Mouse (Mus musculus): ENCODE results near the gene Evi2b. TPM values are rescaled to one million over a fixed set of nuclear protein-coding genes. Genes with fewer than 3 reads are reported as not detected.

The Evi2b gene
- total and polyA plus RNA-seq, 3 experiments = 12.0 to 105 (median 40.5) TPM

DNA sequence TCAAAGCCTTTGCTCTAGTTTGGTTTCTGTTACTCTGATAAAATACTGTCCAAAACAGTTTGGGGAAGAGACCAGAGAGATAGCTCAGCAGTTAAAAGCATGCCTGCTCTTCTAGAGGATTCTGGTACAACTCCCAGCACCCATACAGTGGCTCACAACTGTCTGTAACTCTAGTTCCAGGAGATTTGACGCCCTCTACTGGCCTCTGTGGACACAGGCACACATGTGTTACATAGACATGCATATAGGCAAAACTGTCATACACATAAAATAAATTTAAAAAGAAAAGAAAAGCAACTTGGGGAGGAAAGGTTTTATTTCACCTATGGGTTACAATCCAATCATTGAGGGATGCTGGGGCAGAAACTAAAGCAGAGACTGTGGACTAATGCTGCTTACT lies 43.4 kb upstream of the Evi2b start:
- dilution Hi-C loops (cut with MboI; ENCODE audit: extremely low pct_ligation_motif_present, extremely low pct_unique_long_range_greater_than_20kb, low sequenced_read_pairs) (no loop called here), in situ Hi-C loops (cut with MboI; ENCODE audit: low pct_ligation_motif_present, low pct_unique_long_range_greater_than_20kb, low sequenced_read_pairs) (no loop called here)
- H3K36me3 ChIP-seq (replicated peaks in 1 of 2; ENCODE audit: control insufficient read depth in 1 of 2, insufficient read depth in 1 of 2, low read length in 1 of 2) = peaks cover 42 to 79% of the 10 kb centered on the region in 2 experiments
- peaks cover 3% of the 10 kb centered on the region for H3K9me3 ChIP-seq (replicated peaks; ENCODE audit: low read length)
- no peak overlapping the region for H3K4me3 ChIP-seq (replicated peaks in 1 of 3; ENCODE audit: low read depth in 2 of 3, low read length in 2 of 3, poor library complexity in 1 of 3)
- peaks cover 5 to 39% of the 10 kb centered on the region in 2 experiments for H3K4me1 ChIP-seq (ENCODE audit: control insufficient read depth in 1 of 2, insufficient read depth in 2 of 2)
- no peaks in the 10 kb centered on the region for H3K27me3 ChIP-seq (replicated peaks)
- H3K9ac ChIP-seq (ENCODE audit: insufficient read depth, low read depth) = no peak overlapping the region
- no peak for DNase-seq (ENCODE audit: extremely low read depth)
- no peak overlapping the region for H3K4me2 ChIP-seq (ENCODE audit: insufficient read depth, low read depth, poor library complexity, severe bottlenecking)
- peak; percentile 24 for TF ChIP-seq RAD21 (IDR thresholded peaks at IDR 0.05; ENCODE audit: low read depth, low read length)
- TF ChIP-seq EP300 (IDR thresholded peaks at IDR 0.05; ENCODE audit: low read length) = no peak
- peak in 1 of 2 experiments; percentile 36; a peak in 2 of 4 replicates for TF ChIP-seq CTCF (conservative IDR thresholded peaks at IDR 0.05 in 1 of 2, IDR thresholded peaks at IDR 0.05 in 1 of 2; ENCODE audit: low read depth in 2 of 2, low read length in 2 of 2)
- TF ChIP-seq PAX5 (IDR thresholded peaks at IDR 0.05; ENCODE audit: low read length) = no peak
- TF ChIP-seq JUND (conservative IDR thresholded peaks at IDR 0.05; ENCODE audit: low read depth, low read length) = no peak
- TF ChIP-seq SMC3 (IDR thresholded peaks at IDR 0.05; ENCODE audit: low read depth, low read length) = peak; percentile 15; the same call in 1 of the 2 replicates
- H3K79me2 ChIP-seq (replicated peaks; ENCODE audit: control insufficient read depth, extremely low read depth, insufficient read depth, poor library complexity, severe bottlenecking) = no peaks in the 10 kb centered on the region
- no peak overlapping the region for H3K27ac ChIP-seq (ENCODE audit: insufficient read depth, low read depth)

DNA sequence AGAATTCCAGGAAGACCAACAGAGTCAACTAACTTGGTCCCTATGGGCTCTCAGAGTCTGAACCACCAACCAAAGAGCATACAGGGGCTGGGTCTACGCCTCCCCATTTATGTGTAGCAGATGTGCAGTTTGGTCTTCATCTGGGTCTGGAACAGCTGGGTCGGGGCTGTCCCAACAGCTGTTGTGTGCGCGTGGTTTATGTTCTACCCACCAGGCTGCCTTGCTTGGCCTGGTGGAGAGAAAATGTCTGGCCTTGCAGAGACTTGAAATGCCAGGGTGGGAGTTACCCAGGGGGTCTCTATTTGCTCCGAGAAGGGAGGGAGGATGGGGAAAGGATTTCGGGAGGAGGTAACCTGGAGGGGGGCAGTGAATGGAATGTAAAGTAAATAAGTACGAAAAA lies 39.9 kb upstream of the Evi2b start:
- Histone ChIP-seq H3K36me3 (replicated peaks in 1 of 2; ENCODE audit: control insufficient read depth in 1 of 2, insufficient read depth in 1 of 2, low read length in 1 of 2) (peaks cover 48 to 82% of the 10 kb centered on the region in 2 experiments), H3K4me1 (ENCODE audit: control insufficient read depth in 1 of 2, insufficient read depth in 2 of 2) (peaks cover 5 to 17% of the 10 kb centered on the region in 2 experiments), H3K4me3 (replicated peaks in 1 of 3; ENCODE audit: low read depth in 2 of 3, low read length in 2 of 3, poor library complexity in 1 of 3) (no peak overlapping the region), H3K79me2 (replicated peaks; ENCODE audit: control insufficient read depth, extremely low read depth, insufficient read depth, poor library complexity, severe bottlenecking) (no peaks in the 10 kb centered on the region), H3K4me2 (ENCODE audit: insufficient read depth, low read depth, poor library complexity, severe bottlenecking) (no peak overlapping the region), H3K27ac (ENCODE audit: insufficient read depth, low read depth) (no peak overlapping the region), H3K9me3 (replicated peaks; ENCODE audit: low read length) (peaks cover 3% of the 10 kb centered on the region), H3K27me3 (replicated peaks) (no peaks in the 10 kb centered on the region), H3K9ac (ENCODE audit: insufficient read depth, low read depth) (no peak overlapping the region)
- DNase-seq (ENCODE audit: extremely low read depth) = no peak
- TF ChIP-seq MXI1 (IDR thresholded peaks at IDR 0.05; ENCODE audit: low read depth, low read length) (no peak), E2F4 (IDR thresholded peaks at IDR 0.05; ENCODE audit: insufficient replicate concordance, low read depth, low read length) (no peak), BHLHE40 (IDR thresholded peaks at IDR 0.05; ENCODE audit: low read depth, low read length) (0 out of 2 replicates have a peak, but pooled peaks have one; percentile 7), TCF12 (IDR thresholded peaks at IDR 0.05; ENCODE audit: low read depth, low read length) (0 out of 2 replicates have a peak, but pooled peaks have one; percentile 47), ETS1 (conservative IDR thresholded peaks at IDR 0.05; ENCODE audit: low read depth, low read length) (peak; percentile 59)
- dilution Hi-C loops (cut with MboI; ENCODE audit: extremely low pct_ligation_motif_present, extremely low pct_unique_long_range_greater_than_20kb, low sequenced_read_pairs) (no loop called here), in situ Hi-C loops (cut with MboI; ENCODE audit: low pct_ligation_motif_present, low pct_unique_long_range_greater_than_20kb, low sequenced_read_pairs) (no loop called here)

DNA sequence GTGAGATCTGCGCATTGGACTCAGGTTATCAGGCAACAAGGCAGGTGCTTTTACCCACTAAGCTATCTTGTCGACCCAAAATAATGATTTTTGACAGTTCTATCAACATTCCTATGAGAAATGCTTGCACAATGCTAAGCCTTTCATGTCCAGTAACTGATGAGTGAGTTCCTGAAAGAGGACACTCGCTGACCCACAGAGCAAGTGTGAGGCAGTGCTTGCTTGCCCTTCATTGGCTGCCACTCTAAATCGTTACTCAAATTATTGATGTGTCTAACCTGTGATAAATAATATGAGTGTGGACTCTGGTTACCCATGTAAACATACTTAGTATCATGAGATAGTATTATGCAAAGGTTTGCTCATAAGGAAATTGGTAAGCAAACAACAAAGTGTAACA lies 37.0 kb upstream of the Evi2b start:
- H3K79me2 ChIP-seq (replicated peaks; ENCODE audit: control insufficient read depth, extremely low read depth, insufficient read depth, poor library complexity, severe bottlenecking) = no peaks in the 10 kb centered on the region
- H3K4me1 ChIP-seq (ENCODE audit: control insufficient read depth in 1 of 2, insufficient read depth in 2 of 2) = peaks cover 5 to 17% of the 10 kb centered on the region in 2 experiments
- H3K9ac ChIP-seq (ENCODE audit: insufficient read depth, low read depth) = no peak overlapping the region
- H3K4me2 ChIP-seq (ENCODE audit: insufficient read depth, low read depth, poor library complexity, severe bottlenecking) = no peak overlapping the region
- no peaks in the 10 kb centered on the region for H3K27me3 ChIP-seq (replicated peaks)
- H3K9me3 ChIP-seq (replicated peaks; ENCODE audit: low read length) = no peaks in the 10 kb centered on the region
- DNase-seq (ENCODE audit: extremely low read depth) = no peak
- H3K27ac ChIP-seq (ENCODE audit: insufficient read depth, low read depth) = no peak overlapping the region
- H3K36me3 ChIP-seq (replicated peaks in 1 of 2; ENCODE audit: control insufficient read depth in 1 of 2, insufficient read depth in 1 of 2, low read length in 1 of 2) = peaks cover 42 to 74% of the 10 kb centered on the region in 2 experiments
- in situ Hi-C loops (cut with MboI; ENCODE audit: low pct_ligation_motif_present, low pct_unique_long_range_greater_than_20kb, low sequenced_read_pairs) = no loop called here
- TF ChIP-seq E2F4 (IDR thresholded peaks at IDR 0.05; ENCODE audit: insufficient replicate concordance, low read depth, low read length) (no peak), CTCF (conservative IDR thresholded peaks at IDR 0.05 in 1 of 2, IDR thresholded peaks at IDR 0.05 in 1 of 2; ENCODE audit: low read depth in 2 of 2, low read length in 2 of 2) (no peak), NELFE (IDR thresholded peaks at IDR 0.05; ENCODE audit: low read depth, low read length) (no peak), POLR2A (IDR thresholded peaks at IDR 0.05; ENCODE audit: low read depth, low read length) (no peak), HCFC1 (IDR thresholded peaks at IDR 0.05; ENCODE audit: low read depth, low read length) (no peak), USF1 (IDR thresholded peaks at IDR 0.05; ENCODE audit: low read depth, low read length) (no peak), MAZ (IDR thresholded peaks at IDR 0.05; ENCODE audit: low read depth, low read length) (no peak), CHD2 (IDR thresholded peaks at IDR 0.05; ENCODE audit: low read length) (no peak), ZC3H11A (IDR thresholded peaks at IDR 0.05; ENCODE audit: low read depth, low read length) (no peak), TBP (conservative IDR thresholded peaks at IDR 0.05; ENCODE audit: low read depth, low read length) (no peak)
- no peak overlapping the region for H3K4me3 ChIP-seq (replicated peaks in 1 of 3; ENCODE audit: low read depth in 2 of 3, low read length in 2 of 3, poor library complexity in 1 of 3)
- dilution Hi-C loops (cut with MboI; ENCODE audit: extremely low pct_ligation_motif_present, extremely low pct_unique_long_range_greater_than_20kb, low sequenced_read_pairs) = no loop called here

Measured in CH12.LX (cell line).